Mouse (Mus musculus) right cerebral cortex, adult 2 months (tissue): Measurements from ENCODE around the gene Adam23.
"Not testable (repeated sequence)": the region's sequence is repeated elsewhere in the genome, so short reads cannot be mapped to it uniquely, and the experiment has no call there.

ENCODE experiments used
- DNase-seq, 2 experiments: peaks; one replicate each; pipeline ENCODE4 v3.0.0; 2021 to 2022; ENCODE audit warnings: low spot score in 2 of 2

The Adam23 gene

GRCm38 (mm10) chr1:63576803-63577202, 131.1 kb downstream of the Adam23 start:
- no peak for DNase-seq

GRCm38 (mm10) chr1:63579153-63579552, 133.5 kb downstream of the Adam23 start:
- DNase-seq: no peak

- no peak for DNase-seq
These were observed 141.2 kb downstream of the Adam23 start for GRCm38 (mm10) chr1:63586869-63587268.

- no peak for DNase-seq
These were observed 158.3 kb downstream of the Adam23 start for GRCm38 (mm10) chr1:63603870-63604500.

GRCm38 (mm10) chr1:63609613-63610012, 163.9 kb downstream of the Adam23 start:
- DNase-seq: no peak

GRCm38 (mm10) chr1:63614594-63614993, 168.9 kb downstream of the Adam23 start:
- no peak for DNase-seq

GRCm38 (mm10) chr1:63615668-63616067, 170.0 kb downstream of the Adam23 start, which contains the start of gene Gm39653:
TSS of gene Gm39653 (plus strand) at chr1:63615968.
- no peak for DNase-seq

- no peak for DNase-seq
These were observed 182.5 kb downstream of the Adam23 start for GRCm38 (mm10) chr1:63628211-63628610.

- not testable (repeated sequence) for DNase-seq
These were observed 184.7 kb downstream of the Adam23 start for GRCm38 (mm10) chr1:63630390-63630789.

- DNase-seq: no peak
These were observed 194.2 kb downstream of the Adam23 start for GRCm38 (mm10) chr1:63639921-63640320.
